Comparison of ENCODE assay signal across 18 mouse cellular contexts in genomic region chr12:40147319-40147718, GRCm38 (mm10). TPM values are rescaled to one million over a fixed set of nuclear protein-coding genes. Genes with fewer than 3 reads are reported as not detected.
A peak's percentile ranks its signal among the peaks of the same experiment; 100 is the strongest.
DNase-seq lines count a peak whose midpoint lies in the region; ATAC-seq and TF ChIP-seq lines count a peak whose summit lies in the region.
"Had no signal": no experiment of that assay in that cellular context is flagged by ENCODE, and none has a peak within 500 bp of the region (broad histone marks: within the 10 kb centered on the region; RNA-seq: fewer than 3 reads in every experiment).

No protein-coding gene starts in this region.

- no peak overlapping the region for H3K9ac ChIP-seq in kidney, embryonic 16.5 days (replicated peaks; ENCODE audit: low read length)
- H3K9ac ChIP-seq in intestine, embryonic 15.5 days = no peak overlapping the region
- H3K9ac ChIP-seq in stomach, embryonic 16.5 days (ENCODE audit: low read length) = no peak overlapping the region
- H3K9ac ChIP-seq: forebrain, embryonic 13.5 days; forebrain, postnatal 0 days; heart, embryonic 12.5 days; hindbrain, embryonic 14.5 days had no signal

- POLR2A ChIA-PET in Patski (lab: Charles Lee) = interaction anchor here (1.5 kb wide), 1 partner anchor 48 kb away, joined by 3 read pairs; no protein-coding TSS in a partner anchor

- DNase-seq in kidney, postnatal 10 days = no peak
- DNase-seq in Patski (ENCODE audit: low read depth, low spot score) = no peak
- DNase-seq in adrenal gland, postnatal 10 days = no peak
- no peak for DNase-seq in spleen, adult 18-20 months
- DNase-seq: adrenal gland, postnatal 14 days; cerebellum, adult 18-20 months; cerebellum, postnatal 10 days; forebrain, postnatal 0 days; gastrocnemius, postnatal 14 days had no signal

- no peaks in the 10 kb centered on the region for H3K27me3 ChIP-seq in kidney, embryonic 16.5 days (ENCODE audit: insufficient read depth, low read length)
- H3K27me3 ChIP-seq in Patski = no peaks in the 10 kb centered on the region
- no peaks in the 10 kb centered on the region for H3K27me3 ChIP-seq in intestine, embryonic 15.5 days (replicated peaks)
- no peaks in the 10 kb centered on the region for H3K27me3 ChIP-seq in stomach, embryonic 16.5 days (ENCODE audit: control insufficient read depth, insufficient read depth, low read length)
- H3K27me3 ChIP-seq: forebrain, embryonic 13.5 days; heart, embryonic 12.5 days had no signal

- no peak for TF ChIP-seq CTCF in Patski (IDR thresholded peaks at IDR 0.05)

- WGBS in kidney, embryonic 16.5 days = 56% methylated on average over 4 of the region's 4 CpGs
- WGBS in intestine, embryonic 15.5 days = 49% methylated on average over 4 of the region's 4 CpGs
- WGBS in stomach, embryonic 16.5 days = 49% methylated on average over 4 of the region's 4 CpGs

- in situ Hi-C loops in Patski (cut with MboI; ENCODE audit: low pct_unique_long_range_greater_than_20kb) = no loop called here

- no peaks in the 10 kb centered on the region for H3K4me1 ChIP-seq in kidney, embryonic 16.5 days (ENCODE audit: insufficient read depth, low read length)
- H3K4me1 ChIP-seq in intestine, embryonic 15.5 days (replicated peaks) = no peaks in the 10 kb centered on the region
- no peaks in the 10 kb centered on the region for H3K4me1 ChIP-seq in stomach, embryonic 16.5 days (ENCODE audit: control insufficient read depth, insufficient read depth, low read length)
- H3K4me1 ChIP-seq: forebrain, embryonic 13.5 days; heart, embryonic 12.5 days; hindbrain, embryonic 10.5 days had no signal

- no peak overlapping the region for H3K4me3 ChIP-seq in kidney, embryonic 16.5 days (ENCODE audit: low read length)
- H3K4me3 ChIP-seq in intestine, embryonic 15.5 days (replicated peaks) = no peak overlapping the region
- H3K4me3 ChIP-seq in stomach, embryonic 16.5 days (replicated peaks; ENCODE audit: low read length) = no peak overlapping the region
- H3K4me3 ChIP-seq: embryonic facial prominence, embryonic 10.5 days; forebrain, embryonic 13.5 days; heart, embryonic 12.5 days; hindbrain, embryonic 10.5 days had no signal

- CTCF ChIA-PET in Patski (lab: Charles Lee) = interaction anchor here (1.2 to 1.5 kb wide), 2 partner anchors 55 to 58 kb away, joined by 3 read pairs; no protein-coding TSS in a partner anchor

- no peak overlapping the region for H3K4me2 ChIP-seq in kidney, embryonic 16.5 days (replicated peaks; ENCODE audit: low read depth, low read length)
- no peak overlapping the region for H3K4me2 ChIP-seq in intestine, embryonic 15.5 days (replicated peaks)
- H3K4me2 ChIP-seq in stomach, embryonic 16.5 days (ENCODE audit: low read depth, low read length) = no peak overlapping the region
- H3K4me2 ChIP-seq: forebrain, embryonic 13.5 days; heart, embryonic 12.5 days; hindbrain, embryonic 14.5 days had no signal

- peak overlapping the region; percentile 54; the same call in 1 of the 2 replicates for H3K27ac ChIP-seq in kidney, embryonic 16.5 days (ENCODE audit: low read length)
- H3K27ac ChIP-seq in intestine, embryonic 15.5 days = no peak overlapping the region
- H3K27ac ChIP-seq in stomach, embryonic 16.5 days (ENCODE audit: low read length) = no peak overlapping the region
- H3K27ac ChIP-seq: embryonic facial prominence, embryonic 10.5 days; forebrain, embryonic 13.5 days; hindbrain, embryonic 10.5 days; hindbrain, embryonic 14.5 days had no signal

- ATAC-seq in kidney, embryonic 16.5 days (ENCODE audit: low FRiP score, low TSS enrichment) = no peak; the same call in 1 of the 2 replicates
- peak; percentile 39 for ATAC-seq in Patski
- peak; percentile 95 for ATAC-seq in intestine, embryonic 15.5 days
- ATAC-seq in stomach, embryonic 16.5 days (ENCODE audit: insufficient read depth, low FRiP score) = peak; percentile 73
- ATAC-seq: forebrain, embryonic 13.5 days; forebrain, postnatal 0 days had no signal

- no peaks in the 10 kb centered on the region for H3K9me3 ChIP-seq in kidney, embryonic 16.5 days (ENCODE audit: low read length)
- no peaks in the 10 kb centered on the region for H3K9me3 ChIP-seq in intestine, embryonic 15.5 days
- H3K9me3 ChIP-seq in stomach, embryonic 16.5 days (replicated peaks; ENCODE audit: control insufficient read depth, low read length) = no peaks in the 10 kb centered on the region
- H3K9me3 ChIP-seq: embryonic facial prominence, embryonic 10.5 days; forebrain, embryonic 13.5 days; heart, embryonic 12.5 days; hindbrain, embryonic 10.5 days had no signal

- H3K36me3 ChIP-seq in kidney, embryonic 16.5 days (ENCODE audit: insufficient read depth, low read length) = no peaks in the 10 kb centered on the region
- no peaks in the 10 kb centered on the region for H3K36me3 ChIP-seq in intestine, embryonic 15.5 days
- H3K36me3 ChIP-seq in stomach, embryonic 16.5 days (ENCODE audit: control insufficient read depth, insufficient read depth, low read length) = no peaks in the 10 kb centered on the region
- H3K36me3 ChIP-seq: embryonic facial prominence, embryonic 10.5 days; heart, embryonic 12.5 days; hindbrain, embryonic 10.5 days had no signal

RNA-seq across cellular contexts. Expression of gene Scin, which starts 13.3 kb away (rescaled TPM):
- 25.1 and 26.3 TPM in 2 replicates for polyA plus RNA-seq in kidney, embryonic 16.5 days (2015; fragmentation: Nextera tagmentation; extraction: Ambion mirVana)
- polyA plus RNA-seq in Patski (2021) = 3.5 TPM
- polyA plus RNA-seq in intestine, embryonic 15.5 days (2015; fragmentation: Nextera tagmentation; extraction: Ambion mirVana) = 43.7 and 46.1 TPM in 2 replicates
- 7.5 and 9.6 TPM in 2 replicates for polyA plus RNA-seq in stomach, embryonic 16.5 days (2015; fragmentation: Nextera tagmentation; extraction: Ambion mirVana)
- under 1 TPM; 0.45 to 0.63 TPM for total RNA-seq in adrenal gland, postnatal 10 days (2021)
- polyA plus RNA-seq: embryonic facial prominence, embryonic 10.5 days; forebrain, embryonic 13.5 days; hindbrain, embryonic 14.5 days had no signal

RNA-seq across cellular contexts. Expression of gene Lsmem1, which starts 52.0 kb away (rescaled TPM):
- polyA plus RNA-seq in kidney, embryonic 16.5 days (2015; fragmentation: Nextera tagmentation; extraction: Ambion mirVana) = 0.21 and 0.23 TPM in 2 replicates
- not detected for polyA plus RNA-seq in Patski (2021)
- not detected in 2 replicates for polyA plus RNA-seq in intestine, embryonic 15.5 days (2015; fragmentation: Nextera tagmentation; extraction: Ambion mirVana)
- 0.68 TPM in 1 of 2 replicates, not detected in the other for polyA plus RNA-seq in stomach, embryonic 16.5 days (2015; fragmentation: Nextera tagmentation; extraction: Ambion mirVana)
- 1 to 10 TPM in 1 of 2 experiments, under 1 TPM in 1; 0.45 to 2.3 TPM for total RNA-seq in adrenal gland, postnatal 10 days (2021)
- total RNA-seq: adrenal gland, postnatal 14 days had no signal
- polyA plus RNA-seq: embryonic facial prominence, embryonic 10.5 days; forebrain, embryonic 13.5 days; gonadal fat pad, adult 2 months; hindbrain, embryonic 10.5 days; hindbrain, embryonic 14.5 days had no signal
